Mouse (Mus musculus): ENCODE data around the gene Plekhg5. TPM values are rescaled to one million over a fixed set of nuclear protein-coding genes. Genes with fewer than 3 reads are reported as not detected.
A peak's percentile ranks its signal among the peaks of the same experiment; 100 is the strongest.

Gene Plekhg5
- total and polyA plus RNA-seq, 2 experiments from 2014 or later = 12.8 to 18.6 TPM

- DNase-seq (no peak), ATAC-seq (no peak)
- Histone ChIP-seq H3K36me3 (ENCODE audit: insufficient read depth) (peaks cover 2% of the 10 kb centered on the region; the same call in 1 of the 2 replicates), H3K4me2 (ENCODE audit: low read depth) (no peak overlapping the region), H3K9ac (no peak overlapping the region), H3K9me3 (ENCODE audit: low read length) (no peaks in the 10 kb centered on the region), H3K27me3 (ENCODE audit: insufficient read depth, low read length) (no peaks in the 10 kb centered on the region), H3K4me3 (ENCODE audit: low read depth, low read length) (no peak overlapping the region), H3K27ac (ENCODE audit: low read depth, low read length) (no peak overlapping the region; the same call in 1 of the 2 replicates), H3K4me1 (ENCODE audit: insufficient read depth) (no peaks in the 10 kb centered on the region)
- no peak for TF ChIP-seq CTCF (IDR thresholded peaks at IDR 0.05; ENCODE audit: low read depth)
- WGBS = 25% methylated on average over 11 of the region's 11 CpGs
Observed at GRCm38 (mm10) chr4:152097911-152098799, 25.9 kb downstream of the Plekhg5 start.

- H3K9me3 ChIP-seq (ENCODE audit: low read length) = no peaks in the 10 kb centered on the region
- no peak overlapping the region for H3K4me2 ChIP-seq (ENCODE audit: low read depth)
- WGBS = 81% methylated on average over 11 of the region's 11 CpGs
- no peaks in the 10 kb centered on the region for H3K27me3 ChIP-seq (ENCODE audit: insufficient read depth, low read length)
- no peaks in the 10 kb centered on the region for H3K4me1 ChIP-seq (ENCODE audit: insufficient read depth)
- H3K9ac ChIP-seq = no peak overlapping the region
- H3K36me3 ChIP-seq (ENCODE audit: insufficient read depth) = peaks cover 17% of the 10 kb centered on the region
- DNase-seq (no peak), ATAC-seq (no peak)
- TF ChIP-seq CTCF (IDR thresholded peaks at IDR 0.05; ENCODE audit: low read depth) = no peak
- H3K4me3 ChIP-seq (ENCODE audit: low read depth, low read length) = no peak overlapping the region
- H3K27ac ChIP-seq (ENCODE audit: low read depth, low read length) = no peak overlapping the region
Observed at GRCm38 (mm10) chr4:152100541-152100940, 28.2 kb downstream of the Plekhg5 start.

- H3K36me3 ChIP-seq (ENCODE audit: insufficient read depth) = peaks cover 17% of the 10 kb centered on the region
- 82% methylated on average over 7 of the region's 7 CpGs for whole genome bisulfite sequencing
- H3K27ac ChIP-seq (ENCODE audit: low read depth, low read length) = no peak overlapping the region
- no peaks in the 10 kb centered on the region for H3K9me3 ChIP-seq (ENCODE audit: low read length)
- no peaks in the 10 kb centered on the region for H3K27me3 ChIP-seq (ENCODE audit: insufficient read depth, low read length)
- no peak for ATAC-seq
- DNase-seq = no peak
- H3K4me2 ChIP-seq (ENCODE audit: low read depth) = no peak overlapping the region
- TF ChIP-seq CTCF (IDR thresholded peaks at IDR 0.05; ENCODE audit: low read depth) = no peak
- H3K4me3 ChIP-seq (ENCODE audit: low read depth, low read length) = no peak overlapping the region
- H3K4me1 ChIP-seq (ENCODE audit: insufficient read depth) = no peaks in the 10 kb centered on the region
- no peak overlapping the region for H3K9ac ChIP-seq
Observed at GRCm38 (mm10) chr4:152101081-152101653, 28.9 kb downstream of the Plekhg5 start.

GRCm38 (mm10) chr4:152101921-152102320, 29.6 kb downstream of the Plekhg5 start:
- Histone ChIP-seq H3K4me2 (ENCODE audit: low read depth) (no peak overlapping the region), H3K4me1 (ENCODE audit: insufficient read depth) (no peaks in the 10 kb centered on the region), H3K36me3 (ENCODE audit: insufficient read depth) (peaks cover 17% of the 10 kb centered on the region), H3K27ac (ENCODE audit: low read depth, low read length) (no peak overlapping the region), H3K9me3 (ENCODE audit: low read length) (no peaks in the 10 kb centered on the region), H3K4me3 (ENCODE audit: low read depth, low read length) (no peak overlapping the region), H3K9ac (no peak overlapping the region), H3K27me3 (ENCODE audit: insufficient read depth, low read length) (no peaks in the 10 kb centered on the region)
- no peak for TF ChIP-seq CTCF (IDR thresholded peaks at IDR 0.05; ENCODE audit: low read depth)
- WGBS = 93% methylated on average over 16 of the region's 16 CpGs
- ATAC-seq (no peak), DNase-seq (no peak)

GRCm38 (mm10) chr4:152103025-152103424, 30.7 kb downstream of the Plekhg5 start:
- H3K27me3 ChIP-seq (ENCODE audit: insufficient read depth, low read length) = no peaks in the 10 kb centered on the region

DNA sequence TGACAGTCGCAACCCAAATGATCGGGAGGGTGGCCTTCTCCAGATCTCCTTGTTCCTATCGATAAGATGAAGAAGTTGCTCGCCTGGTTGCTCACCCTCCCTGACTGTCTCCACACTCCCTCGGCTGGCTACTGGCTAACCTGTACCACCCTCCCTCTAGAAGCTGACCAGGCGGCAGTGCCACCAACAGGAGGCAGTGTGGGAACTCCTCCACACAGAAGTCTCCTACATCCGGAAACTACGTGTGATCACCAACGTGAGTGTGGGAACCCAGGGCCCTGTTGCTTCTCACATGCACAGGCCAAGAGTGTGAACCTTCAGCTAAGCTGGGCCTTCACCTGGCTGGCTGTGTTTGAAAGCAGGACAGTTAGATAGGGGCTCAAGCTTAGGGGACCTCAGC, 34.4 kb downstream of the Plekhg5 start:
- TF ChIP-seq CTCF (IDR thresholded peaks at IDR 0.05; ENCODE audit: low read depth) = peak; percentile 46
- Histone ChIP-seq H3K36me3 (ENCODE audit: insufficient read depth) (peaks cover 22% of the 10 kb centered on the region), H3K4me2 (ENCODE audit: low read depth) (no peak overlapping the region), H3K4me1 (ENCODE audit: insufficient read depth) (peaks cover 13% of the 10 kb centered on the region), H3K4me3 (ENCODE audit: low read depth, low read length) (no peak overlapping the region), H3K9me3 (ENCODE audit: low read length) (no peaks in the 10 kb centered on the region), H3K27me3 (ENCODE audit: insufficient read depth, low read length) (no peaks in the 10 kb centered on the region), H3K27ac (ENCODE audit: low read depth, low read length) (no peak overlapping the region), H3K9ac (no peak overlapping the region)
- no peak for ATAC-seq
- 58% methylated on average over 9 of the region's 9 CpGs for WGBS
- no peak for DNase-seq

More at GRCm38 (mm10) chr4:152103025-152103424, 30.7 kb downstream of the Plekhg5 start:
- no peak overlapping the region for H3K4me2 ChIP-seq (ENCODE audit: low read depth)
- DNase-seq (peak; percentile 53), ATAC-seq (no peak)
- H3K9ac ChIP-seq = no peak overlapping the region
- peaks cover 3% of the 10 kb centered on the region for H3K4me1 ChIP-seq (ENCODE audit: insufficient read depth)
- no peak overlapping the region for H3K27ac ChIP-seq (ENCODE audit: low read depth, low read length)
- TF ChIP-seq CTCF (IDR thresholded peaks at IDR 0.05; ENCODE audit: low read depth) = peak; percentile 82
- 41% methylated on average over 7 of the region's 7 CpGs for WGBS
- no peaks in the 10 kb centered on the region for H3K9me3 ChIP-seq (ENCODE audit: low read length)
- peaks cover 17% of the 10 kb centered on the region for H3K36me3 ChIP-seq (ENCODE audit: insufficient read depth)
- H3K4me3 ChIP-seq (ENCODE audit: low read depth, low read length) = no peak overlapping the region

GRCm38 (mm10) chr4:152107493-152107892, 35.2 kb downstream of the Plekhg5 start:
- WGBS = 14% methylated on average over 23 of the region's 24 CpGs
- Histone ChIP-seq H3K27me3 (ENCODE audit: insufficient read depth, low read length) (no peaks in the 10 kb centered on the region), H3K36me3 (ENCODE audit: insufficient read depth) (peaks cover 28% of the 10 kb centered on the region), H3K27ac (ENCODE audit: low read depth, low read length) (peak overlapping the region; percentile 35; the same call in 1 of the 2 replicates), H3K9me3 (ENCODE audit: low read length) (no peaks in the 10 kb centered on the region), H3K4me3 (ENCODE audit: low read depth, low read length) (peak overlapping the region; percentile 30), H3K9ac (peak overlapping the region; percentile 39; the same call in 1 of the 2 replicates), H3K4me2 (ENCODE audit: low read depth) (peak overlapping the region; percentile 53), H3K4me1 (ENCODE audit: insufficient read depth) (peaks cover 13% of the 10 kb centered on the region)
- ATAC-seq (peak; percentile 34), DNase-seq (no peak)
- no peak for TF ChIP-seq CTCF (IDR thresholded peaks at IDR 0.05; ENCODE audit: low read depth)
